Mouse (Mus musculus): Measurements from ENCODE around the gene Dnah3. TPM values are rescaled to one million over a fixed set of nuclear protein-coding genes. Genes with fewer than 3 reads are reported as not detected.

Gene Dnah3
- polyA plus RNA-seq, 1 experiment from 2014 or later = 0.06 TPM

GRCm38 (mm10) chr7:119969320-119969719 is 125.8 kb downstream of the Dnah3 start:
- Histone ChIP-seq H3K9me3 (no peaks in the 10 kb centered on the region), H3K36me3 (no peaks in the 10 kb centered on the region), H3K27me3 (no peaks in the 10 kb centered on the region), H3K4me2 (replicated peaks) (no peak overlapping the region), H3K4me1 (no peaks in the 10 kb centered on the region), H3K9ac (replicated peaks) (no peak overlapping the region), H3K27ac (replicated peaks) (no peak overlapping the region), H3K4me3 (no peak overlapping the region)
- WGBS = 95% methylated on average over 2 of the region's 2 CpGs
- no peak for ATAC-seq (replicated peaks)

GRCm38 (mm10) chr7:119965651-119966395 is 129.3 kb downstream of the Dnah3 start:
- Histone ChIP-seq H3K4me3 (no peak overlapping the region), H3K36me3 (no peaks in the 10 kb centered on the region), H3K4me1 (no peaks in the 10 kb centered on the region), H3K9ac (replicated peaks) (no peak overlapping the region), H3K27ac (replicated peaks) (no peak overlapping the region), H3K9me3 (no peaks in the 10 kb centered on the region), H3K4me2 (replicated peaks) (no peak overlapping the region), H3K27me3 (no peaks in the 10 kb centered on the region)
- ATAC-seq (replicated peaks) = no peak
- WGBS = 90% methylated on average over 9 of the region's 9 CpGs

GRCm38 (mm10) chr7:119965205-119965604 is 129.9 kb downstream of the Dnah3 start:
- Histone ChIP-seq H3K9me3 (no peaks in the 10 kb centered on the region), H3K27ac (replicated peaks) (no peak overlapping the region), H3K4me3 (no peak overlapping the region), H3K4me2 (replicated peaks) (no peak overlapping the region), H3K36me3 (no peaks in the 10 kb centered on the region), H3K27me3 (no peaks in the 10 kb centered on the region), H3K9ac (replicated peaks) (no peak overlapping the region), H3K4me1 (no peaks in the 10 kb centered on the region)
- no peak for ATAC-seq (replicated peaks)
- WGBS = 94% methylated on average over 4 of the region's 4 CpGs

- Histone ChIP-seq H3K9me3 (no peaks in the 10 kb centered on the region), H3K36me3 (no peaks in the 10 kb centered on the region)
- no peak for ATAC-seq (replicated peaks)
These were observed 134.0 kb downstream of the Dnah3 start for GRCm38 (mm10) chr7:119961107-119961506.

GRCm38 (mm10) chr7:119960546-119960945 is 134.5 kb downstream of the Dnah3 start:
- no peaks in the 10 kb centered on the region for H3K27me3 ChIP-seq
- no peaks in the 10 kb centered on the region for H3K4me1 ChIP-seq
- no peak overlapping the region for H3K4me3 ChIP-seq
- H3K9me3 ChIP-seq = no peaks in the 10 kb centered on the region
- no peaks in the 10 kb centered on the region for H3K36me3 ChIP-seq
- WGBS = 87% methylated on average over 6 of the region's 6 CpGs
- no peak overlapping the region for H3K4me2 ChIP-seq (replicated peaks)
- ATAC-seq (replicated peaks) = no peak
- no peak overlapping the region for H3K27ac ChIP-seq (replicated peaks)
- no peak overlapping the region for H3K9ac ChIP-seq (replicated peaks)

More at GRCm38 (mm10) chr7:119961107-119961506, 134.0 kb downstream of the Dnah3 start:
- Histone ChIP-seq H3K4me3 (no peak overlapping the region), H3K27me3 (no peaks in the 10 kb centered on the region), H3K4me1 (no peaks in the 10 kb centered on the region), H3K4me2 (replicated peaks) (no peak overlapping the region), H3K27ac (replicated peaks) (no peak overlapping the region), H3K9ac (replicated peaks) (no peak overlapping the region)
- 62% methylated on average over 2 of the region's 2 CpGs for WGBS

GRCm38 (mm10) chr7:119960006-119960405 is 135.1 kb downstream of the Dnah3 start:
- Histone ChIP-seq H3K4me3 (no peak overlapping the region), H3K4me1 (no peaks in the 10 kb centered on the region), H3K9ac (replicated peaks) (no peak overlapping the region), H3K4me2 (replicated peaks) (no peak overlapping the region), H3K27me3 (no peaks in the 10 kb centered on the region), H3K36me3 (no peaks in the 10 kb centered on the region), H3K9me3 (no peaks in the 10 kb centered on the region), H3K27ac (replicated peaks) (no peak overlapping the region)
- no peak for ATAC-seq (replicated peaks)
- 81% methylated on average over 6 of the region's 6 CpGs for WGBS

- 95% methylated on average over 4 of the region's 4 CpGs for WGBS
- H3K9me3 ChIP-seq = no peaks in the 10 kb centered on the region
- H3K4me2 ChIP-seq (replicated peaks) = no peak overlapping the region
- no peak overlapping the region for H3K9ac ChIP-seq (replicated peaks)
- no peak overlapping the region for H3K27ac ChIP-seq (replicated peaks)
- no peaks in the 10 kb centered on the region for H3K27me3 ChIP-seq
- no peak overlapping the region for H3K4me3 ChIP-seq
- no peaks in the 10 kb centered on the region for H3K4me1 ChIP-seq
- H3K36me3 ChIP-seq = no peaks in the 10 kb centered on the region
- no peak for ATAC-seq (replicated peaks)
These were observed 135.6 kb downstream of the Dnah3 start for GRCm38 (mm10) chr7:119959491-119959890.

- Histone ChIP-seq H3K4me2 (replicated peaks) (no peak overlapping the region), H3K36me3 (no peaks in the 10 kb centered on the region), H3K9ac (replicated peaks) (no peak overlapping the region), H3K4me3 (no peak overlapping the region), H3K9me3 (no peaks in the 10 kb centered on the region), H3K27me3 (no peaks in the 10 kb centered on the region), H3K27ac (replicated peaks) (no peak overlapping the region), H3K4me1 (no peaks in the 10 kb centered on the region)
- 58% methylated on average over 4 of the region's 4 CpGs for WGBS
- ATAC-seq (replicated peaks) = no peak
These were observed 136.0 kb downstream of the Dnah3 start for GRCm38 (mm10) chr7:119959091-119959490.

- no peak for ATAC-seq (replicated peaks)
- H3K9ac ChIP-seq (replicated peaks) = no peak overlapping the region
- H3K27ac ChIP-seq (replicated peaks) = no peak overlapping the region
- no peak overlapping the region for H3K4me2 ChIP-seq (replicated peaks)
- H3K27me3 ChIP-seq = no peaks in the 10 kb centered on the region
- H3K4me1 ChIP-seq = no peaks in the 10 kb centered on the region
- H3K4me3 ChIP-seq = no peak overlapping the region
- no peaks in the 10 kb centered on the region for H3K36me3 ChIP-seq
- no peaks in the 10 kb centered on the region for H3K9me3 ChIP-seq
These were observed 137.7 kb downstream of the Dnah3 start for GRCm38 (mm10) chr7:119957421-119957820.

GRCm38 (mm10) chr7:119954047-119954446 is 141.0 kb downstream of the Dnah3 start:
- Histone ChIP-seq H3K27ac (replicated peaks) (no peak overlapping the region), H3K36me3 (no peaks in the 10 kb centered on the region), H3K9ac (replicated peaks) (no peak overlapping the region), H3K4me2 (replicated peaks) (no peak overlapping the region), H3K27me3 (no peaks in the 10 kb centered on the region), H3K9me3 (no peaks in the 10 kb centered on the region), H3K4me1 (no peaks in the 10 kb centered on the region), H3K4me3 (no peak overlapping the region)
- 80% methylated on average over 1 of the region's 1 CpGs for WGBS
- ATAC-seq (replicated peaks) = no peak

- Histone ChIP-seq H3K27me3 (no peaks in the 10 kb centered on the region), H3K27ac (replicated peaks) (no peak overlapping the region), H3K4me3 (no peak overlapping the region), H3K36me3 (no peaks in the 10 kb centered on the region), H3K9ac (replicated peaks) (no peak overlapping the region), H3K9me3 (no peaks in the 10 kb centered on the region), H3K4me1 (no peaks in the 10 kb centered on the region), H3K4me2 (replicated peaks) (no peak overlapping the region)
- ATAC-seq (replicated peaks) = no peak
- 66% methylated on average over 2 of the region's 2 CpGs for WGBS
These were observed 153.5 kb downstream of the Dnah3 start for GRCm38 (mm10) chr7:119941569-119941968.

- Histone ChIP-seq H3K4me2 (replicated peaks) (no peak overlapping the region), H3K27ac (replicated peaks) (no peak overlapping the region), H3K36me3 (no peaks in the 10 kb centered on the region), H3K27me3 (no peaks in the 10 kb centered on the region), H3K9me3 (no peaks in the 10 kb centered on the region), H3K4me1 (no peaks in the 10 kb centered on the region), H3K9ac (replicated peaks) (no peak overlapping the region), H3K4me3 (no peak overlapping the region)
- ATAC-seq (replicated peaks) = no peak
- WGBS = 71% methylated on average over 5 of the region's 5 CpGs
These were observed 158.0 kb downstream of the Dnah3 start for GRCm38 (mm10) chr7:119937036-119937435.

GRCm38 (mm10) chr7:119936321-119936720 is 158.8 kb downstream of the Dnah3 start:
- no peak overlapping the region for H3K27ac ChIP-seq (replicated peaks)
- no peaks in the 10 kb centered on the region for H3K9me3 ChIP-seq
- no peaks in the 10 kb centered on the region for H3K27me3 ChIP-seq
- H3K36me3 ChIP-seq = no peaks in the 10 kb centered on the region
- no peak overlapping the region for H3K4me2 ChIP-seq (replicated peaks)
- no peak overlapping the region for H3K4me3 ChIP-seq
- H3K9ac ChIP-seq (replicated peaks) = no peak overlapping the region
- no peaks in the 10 kb centered on the region for H3K4me1 ChIP-seq
- ATAC-seq (replicated peaks) = no peak

All from forebrain, embryonic 15.5 days (tissue).